Mouse (Mus musculus) embryonic facial prominence, embryonic 12.5 days (tissue): ENCODE data around the gene Cilp2. TPM values are rescaled to one million over a fixed set of nuclear protein-coding genes. Genes with fewer than 3 reads are reported as not detected.

ENCODE experiments used
- ATAC-seq: fragments of 200-750 bp; cut with Nextera tagmentation; 2 replicates; pipeline ENCODE4 v1.8.0; 2017; ENCODE audit not compliant: insufficient number of reproducible peaks, insufficient read depth, low FRiP score, low TSS enrichment
- H3K27ac ChIP-seq: fragments of 300-500 bp; sonication (generic); 2 replicates; pipeline ENCODE4 v1.5.1; 2016; ENCODE audit warnings: mild to moderate bottlenecking
- H3K27me3 ChIP-seq: fragments of 300-500 bp; sonication (generic); 2 replicates; pipeline ENCODE4 v1.6.1; 2016; ENCODE audit warnings: mild to moderate bottlenecking, moderate library complexity
- H3K36me3 ChIP-seq: fragments of 300-500 bp; sonication (generic); 2 replicates; pipeline ENCODE4 v1.6.1; 2016; ENCODE audit warnings: mild to moderate bottlenecking
- H3K4me1 ChIP-seq: fragments of 300-500 bp; sonication (generic); 2 replicates; pipeline ENCODE4 v1.6.1; 2016
- H3K4me2 ChIP-seq: fragments of 300-500 bp; sonication (generic); replicated peaks from 2 replicates; pipeline ENCODE4 v1.6.1; 2016; ENCODE audit warnings: mild to moderate bottlenecking, moderate library complexity
- H3K4me3 ChIP-seq: fragments of 300-500 bp; sonication (generic); 2 replicates; pipeline ENCODE4 v1.5.1; 2016; ENCODE audit warnings: mild to moderate bottlenecking
- H3K9ac ChIP-seq: fragments of 300-500 bp; sonication (generic); 2 replicates; pipeline ENCODE4 v1.6.1; 2016; ENCODE audit warnings: mild to moderate bottlenecking, moderate library complexity
- H3K9me3 ChIP-seq: fragments of 300-500 bp; sonication (generic); 2 replicates; pipeline ENCODE4 v1.6.1; 2016; ENCODE audit warnings: mild to moderate bottlenecking, moderate library complexity
- WGBS: fragments of 180-500 bp; shearing (Covaris S2); methylation state at CpG from one replicate; pipeline ENCODE4 v1.1.7; 2016; 5-methylcytosine and 5-hydroxymethylcytosine counted together
- polyA plus RNA-seq: library from polyadenylated mRNA; unstranded; fragments of >200 nt; fragmentation: Nextera tagmentation; extraction: Ambion mirVana; gene quantifications from 2 replicates; pipeline ENCODE4 v1.2.1, GENCODE M21; 2016

Cilp2 gene
- 1.2 TPM in 2 replicates for polyA plus RNA-seq

DNA sequence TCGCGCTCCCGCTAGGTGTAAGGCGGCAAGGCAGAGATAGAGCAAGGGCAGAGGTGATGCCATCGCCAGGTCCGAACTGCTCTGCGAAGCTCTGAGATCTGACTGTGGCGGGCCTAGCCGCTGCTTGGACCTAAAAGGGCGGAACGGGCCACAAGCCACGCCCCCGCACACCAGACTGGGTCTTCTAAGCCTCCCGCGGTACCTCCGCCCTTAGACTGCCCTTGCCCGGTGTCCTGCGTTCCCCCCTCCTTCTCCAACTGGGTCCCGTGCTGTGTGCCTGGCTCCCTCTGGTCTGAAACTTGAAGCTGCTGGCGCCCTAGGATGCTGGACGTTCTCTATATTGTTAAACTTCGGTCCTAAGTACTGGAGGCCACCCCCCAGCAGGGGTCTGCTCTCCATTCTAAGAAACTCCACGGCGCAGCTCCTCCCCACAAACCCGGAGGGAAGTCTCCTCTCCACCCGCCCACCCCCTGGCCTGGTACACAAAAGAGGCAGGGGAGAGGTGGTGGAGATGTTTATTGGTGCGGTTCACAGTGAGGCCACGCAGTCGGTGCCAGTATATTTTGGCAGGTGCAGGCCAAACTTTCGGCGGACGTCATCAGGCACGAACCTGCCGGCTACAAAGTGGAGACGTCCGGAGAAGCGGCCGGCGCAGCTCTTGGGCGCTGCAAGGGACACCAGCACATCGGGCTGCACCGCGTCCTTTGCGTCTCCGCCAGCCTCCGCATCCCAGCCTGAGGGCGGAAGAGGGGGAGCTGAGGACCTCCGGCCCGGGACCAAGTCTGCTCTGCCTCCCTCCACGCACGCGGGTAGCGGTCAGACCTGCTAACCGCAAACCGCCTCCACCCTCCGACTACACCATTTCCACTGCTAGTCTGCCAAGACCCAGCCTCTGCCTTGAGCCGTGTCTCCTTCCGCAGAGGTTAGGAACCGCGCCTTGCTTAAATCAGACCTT is at the start of gene Cilp2:
TSS of gene Cilp2 (minus strand) at position 399 of the 955 bp plus-strand sequence.
- Histone ChIP-seq H3K4me2 (peak within 1 kb of the TSS; percentile 43), H3K9ac (peak within 1 kb of the TSS; percentile 16; the same call in 1 of the 2 replicates), H3K27me3 (peaks cover 93% of the 10 kb centered on the region), H3K9me3 (no peaks in the 10 kb centered on the region), H3K27ac (no peak within 1 kb of the TSS), H3K36me3 (no peaks in the 10 kb centered on the region), H3K4me1 (peaks cover 30% of the 10 kb centered on the region), H3K4me3 (peak within 1 kb of the TSS; percentile 23)
- under 1% methylated on average over 60 of the region's 60 CpGs for WGBS
- ATAC-seq = no peak

DNA sequence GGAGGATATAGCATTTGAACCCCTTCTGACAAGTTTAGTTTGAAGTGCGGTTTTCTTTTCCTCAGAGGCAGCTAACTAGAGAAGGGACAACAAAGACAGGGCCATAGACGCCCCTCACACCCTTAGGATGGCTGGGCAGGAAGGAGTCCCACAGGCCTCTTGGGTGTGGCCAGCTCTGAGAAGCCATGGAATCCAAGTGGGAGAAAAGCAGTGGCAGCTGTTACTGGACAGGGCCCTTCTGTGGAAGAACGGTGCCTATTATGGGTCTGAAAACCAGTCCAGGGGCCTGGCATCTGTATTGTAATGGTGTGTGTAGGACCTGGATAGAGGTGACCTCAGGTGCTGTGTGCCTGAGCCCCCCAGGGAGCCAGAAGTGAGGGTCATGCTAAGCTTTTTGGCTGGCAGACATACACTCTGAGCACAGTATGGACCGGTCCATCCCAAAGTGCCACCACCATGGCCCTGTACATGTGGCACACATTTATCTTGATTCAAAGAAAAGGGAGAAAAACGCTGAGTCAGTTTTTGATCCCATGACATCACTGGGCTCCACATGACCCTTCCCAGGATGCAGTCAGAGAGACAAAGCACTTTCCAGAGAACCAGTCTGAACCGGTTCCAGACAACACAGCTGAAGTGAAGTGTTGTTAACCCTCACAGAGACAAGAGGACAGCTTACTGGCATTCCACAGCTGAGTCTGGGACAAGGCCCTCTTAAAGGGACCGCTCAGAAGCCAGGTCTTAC is 48.7 kb upstream of the Cilp2 start:
- Histone ChIP-seq H3K27ac (0 out of 2 replicates have a peak overlapping the region, but pooled peaks have one; percentile 17), H3K4me2 (no peak overlapping the region), H3K27me3 (no peaks in the 10 kb centered on the region), H3K4me3 (no peak overlapping the region), H3K36me3 (peaks cover 28% of the 10 kb centered on the region), H3K4me1 (peaks cover 11% of the 10 kb centered on the region), H3K9ac (no peak overlapping the region), H3K9me3 (no peaks in the 10 kb centered on the region)
- ATAC-seq = peak; percentile 69
- WGBS = 64% methylated on average over 7 of the region's 7 CpGs

GRCm38 (mm10) chr8:69935431-69935830 is 47.9 kb upstream of the Cilp2 start:
- no peak overlapping the region for H3K9ac ChIP-seq

DNA sequence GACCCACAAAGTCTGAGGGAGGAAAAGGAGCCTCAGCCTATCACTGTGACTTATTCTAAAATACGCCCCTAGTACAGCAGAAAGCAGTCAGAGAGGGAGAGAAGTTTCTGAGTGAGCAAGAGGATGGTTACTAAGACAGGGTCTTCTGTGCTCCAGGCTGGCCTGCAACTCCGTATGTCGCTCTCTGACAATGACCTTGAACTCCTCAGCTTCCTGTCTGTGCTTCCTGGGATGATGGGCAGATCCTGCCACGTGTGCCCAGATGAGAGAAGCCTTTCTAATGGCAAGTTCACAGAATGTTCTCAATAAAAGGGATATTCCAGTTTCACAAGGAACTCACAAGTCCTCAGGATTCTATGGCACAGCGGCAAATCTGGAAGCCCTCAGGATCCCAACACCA is 47.1 kb upstream of the Cilp2 start:
- ATAC-seq = no peak

More at GRCm38 (mm10) chr8:69935431-69935830, 47.9 kb upstream of the Cilp2 start:
- WGBS = 93% methylated on average over 3 of the region's 3 CpGs
- Histone ChIP-seq H3K9me3 (no peaks in the 10 kb centered on the region), H3K4me1 (peaks cover 10% of the 10 kb centered on the region), H3K4me3 (no peak overlapping the region), H3K36me3 (peaks cover 28% of the 10 kb centered on the region), H3K27ac (no peak overlapping the region), H3K4me2 (no peak overlapping the region), H3K27me3 (no peaks in the 10 kb centered on the region)
- ATAC-seq = no peak

DNA sequence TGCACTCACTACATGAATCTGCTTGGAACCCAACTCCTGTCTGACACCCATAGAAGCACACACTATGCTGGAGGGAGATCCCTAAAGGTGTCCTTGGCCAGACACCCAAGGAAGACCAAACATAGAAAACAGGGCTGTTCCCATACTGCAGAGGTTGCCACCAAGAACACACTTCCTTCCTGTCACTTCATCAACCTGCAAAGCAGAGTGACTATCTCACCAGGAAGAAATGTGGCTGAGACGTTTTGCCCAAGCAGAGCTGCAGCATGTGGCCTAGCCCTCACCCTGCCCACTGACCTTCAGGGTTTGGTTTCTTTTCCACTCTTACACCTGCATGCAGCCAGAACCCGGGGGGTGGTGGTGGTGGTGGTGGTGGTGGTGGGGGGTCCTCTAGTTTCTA is 46.3 kb upstream of the Cilp2 start:
- no peaks in the 10 kb centered on the region for H3K27me3 ChIP-seq
- H3K9me3 ChIP-seq = no peaks in the 10 kb centered on the region
- no peak overlapping the region for H3K4me2 ChIP-seq
- H3K36me3 ChIP-seq = peaks cover 28% of the 10 kb centered on the region
- H3K4me3 ChIP-seq = no peak overlapping the region
- no peak overlapping the region for H3K9ac ChIP-seq
- 84% methylated on average over 2 of the region's 2 CpGs for WGBS
- no peak for ATAC-seq
- no peak overlapping the region for H3K27ac ChIP-seq
- no peaks in the 10 kb centered on the region for H3K4me1 ChIP-seq

More for the DNA sequence above, 47.1 kb upstream of the Cilp2 start:
- H3K27ac ChIP-seq = no peak overlapping the region
- no peaks in the 10 kb centered on the region for H3K9me3 ChIP-seq
- H3K36me3 ChIP-seq = peaks cover 28% of the 10 kb centered on the region
- H3K4me3 ChIP-seq = no peak overlapping the region
- WGBS = 79% methylated on average over 5 of the region's 5 CpGs
- H3K4me2 ChIP-seq = no peak overlapping the region
- no peak overlapping the region for H3K9ac ChIP-seq
- H3K27me3 ChIP-seq = no peaks in the 10 kb centered on the region
- peaks cover 1% of the 10 kb centered on the region for H3K4me1 ChIP-seq

DNA sequence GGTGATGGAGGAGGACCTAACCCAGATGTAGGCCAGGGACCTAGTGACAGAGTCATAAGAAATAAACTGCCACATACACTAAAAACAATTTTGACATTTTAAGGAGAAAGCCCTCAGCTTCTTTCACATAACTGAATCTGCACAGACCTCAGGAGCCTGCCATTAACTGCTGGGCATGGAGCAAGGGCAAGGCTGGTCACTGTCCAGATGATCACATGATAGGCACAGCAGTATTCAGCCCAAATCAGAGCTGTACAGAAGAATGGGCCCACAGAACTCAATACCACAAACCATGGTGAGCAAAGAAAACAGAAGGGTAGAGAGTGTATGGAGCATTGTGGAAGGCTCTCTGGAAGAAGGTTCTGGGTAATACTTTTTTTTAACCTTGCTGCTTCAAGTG is 39.4 kb upstream of the Cilp2 start:
- H3K4me2 ChIP-seq = no peak overlapping the region
- H3K4me3 ChIP-seq = no peak overlapping the region
- H3K4me1 ChIP-seq = no peaks in the 10 kb centered on the region
- H3K9ac ChIP-seq = no peak overlapping the region
- 0 out of 2 replicates have a peak, but pooled peaks cover 4% of the 10 kb centered on the region for H3K36me3 ChIP-seq
- no peak for ATAC-seq
- H3K27me3 ChIP-seq = no peaks in the 10 kb centered on the region
- no peaks in the 10 kb centered on the region for H3K9me3 ChIP-seq
- H3K27ac ChIP-seq = no peak overlapping the region

DNA sequence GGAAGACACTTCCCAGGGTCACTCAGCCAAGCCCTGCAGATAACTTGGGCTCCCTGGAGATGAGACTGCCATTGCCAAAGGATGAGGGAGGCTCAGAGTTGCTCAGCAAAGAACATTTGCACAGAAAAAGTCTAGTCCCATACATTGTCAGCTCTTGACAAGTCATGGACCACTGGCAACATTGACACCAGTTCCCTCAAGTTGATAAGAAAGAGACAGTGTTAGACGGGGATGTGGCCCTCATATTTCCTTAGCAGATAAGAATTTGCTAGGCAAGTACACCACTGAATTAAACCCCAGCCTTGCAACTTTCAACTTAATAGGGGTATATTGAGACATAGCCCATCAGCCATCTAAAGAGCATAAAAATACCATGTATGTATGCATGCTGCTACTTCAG is 36.5 kb upstream of the Cilp2 start:
- Histone ChIP-seq H3K4me2 (no peak overlapping the region), H3K36me3 (0 out of 2 replicates have a peak, but pooled peaks cover 4% of the 10 kb centered on the region), H3K9me3 (no peaks in the 10 kb centered on the region), H3K4me3 (no peak overlapping the region), H3K27ac (no peak overlapping the region), H3K9ac (no peak overlapping the region), H3K4me1 (peaks cover 19% of the 10 kb centered on the region), H3K27me3 (no peaks in the 10 kb centered on the region)
- ATAC-seq = no peak
- WGBS = 79% methylated on average over 1 of the region's 1 CpGs

DNA sequence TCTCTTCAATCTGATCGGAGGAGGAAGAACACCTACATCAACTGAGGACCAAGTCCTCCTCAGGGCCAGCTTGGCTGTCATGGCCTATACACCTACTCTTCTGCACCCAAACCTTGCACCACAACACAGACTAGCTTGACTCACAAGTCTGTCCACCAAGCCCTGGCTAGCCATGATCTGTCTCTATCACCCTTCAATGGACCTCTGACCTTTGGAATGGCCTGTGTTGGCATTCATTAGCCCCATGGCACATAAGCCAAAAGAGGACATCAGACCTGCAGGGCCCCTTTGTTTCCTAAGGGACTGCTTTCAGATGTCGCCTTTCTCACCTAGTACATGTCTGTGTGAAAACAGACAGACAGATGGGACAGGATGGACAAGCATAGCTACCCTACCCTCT is 33.7 kb upstream of the Cilp2 start:
- Histone ChIP-seq H3K4me3 (no peak overlapping the region), H3K27ac (peak overlapping the region; percentile 70), H3K4me1 (peaks cover 19% of the 10 kb centered on the region), H3K9me3 (no peaks in the 10 kb centered on the region), H3K36me3 (peaks cover 16% of the 10 kb centered on the region), H3K27me3 (no peaks in the 10 kb centered on the region), H3K4me2 (no peak overlapping the region), H3K9ac (no peak overlapping the region)
- ATAC-seq = no peak
- WGBS = 96% methylated on average over 2 of the region's 2 CpGs

- no peak overlapping the region for H3K4me3 ChIP-seq
- peak overlapping the region; percentile 70 for H3K27ac ChIP-seq
- no peak for ATAC-seq
- H3K36me3 ChIP-seq = peaks cover 27% of the 10 kb centered on the region
- H3K27me3 ChIP-seq = no peaks in the 10 kb centered on the region
- peak overlapping the region; percentile 26 for H3K4me2 ChIP-seq
- WGBS = 34% methylated on average over 11 of the region's 11 CpGs
- H3K4me1 ChIP-seq = peaks cover 19% of the 10 kb centered on the region
- peak overlapping the region; percentile 20; the same call in 1 of the 2 replicates for H3K9ac ChIP-seq
- no peaks in the 10 kb centered on the region for H3K9me3 ChIP-seq
Measured at GRCm38 (mm10) chr8:69919876-69920662, 32.6 kb upstream of the Cilp2 start.

DNA sequence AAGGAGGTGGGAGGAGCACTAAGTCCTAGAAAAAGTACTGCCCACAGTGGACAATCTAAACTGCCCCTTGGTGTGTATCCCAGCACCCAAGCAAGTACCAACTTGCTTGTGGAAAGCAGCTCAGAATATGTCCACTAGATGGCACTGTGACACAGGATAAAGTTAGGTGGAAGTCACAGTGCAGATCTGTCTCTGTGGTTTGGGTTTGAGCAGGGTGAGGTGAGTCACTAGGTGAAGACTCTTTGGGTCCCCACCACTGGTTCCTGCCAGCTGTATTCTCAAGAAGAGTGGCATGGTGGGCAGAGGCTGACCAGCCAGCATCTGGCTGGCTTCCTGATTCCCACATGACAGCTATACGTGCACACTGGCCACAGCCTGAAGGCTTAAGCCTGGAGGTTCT is 31.5 kb upstream of the Cilp2 start:
- Histone ChIP-seq H3K9ac (no peak overlapping the region), H3K4me1 (peaks cover 19% of the 10 kb centered on the region), H3K36me3 (peaks cover 37% of the 10 kb centered on the region), H3K27ac (no peak overlapping the region), H3K4me2 (no peak overlapping the region), H3K4me3 (no peak overlapping the region), H3K27me3 (no peaks in the 10 kb centered on the region), H3K9me3 (no peaks in the 10 kb centered on the region)
- 65% methylated on average over 1 of the region's 1 CpGs for WGBS
- ATAC-seq = no peak

DNA sequence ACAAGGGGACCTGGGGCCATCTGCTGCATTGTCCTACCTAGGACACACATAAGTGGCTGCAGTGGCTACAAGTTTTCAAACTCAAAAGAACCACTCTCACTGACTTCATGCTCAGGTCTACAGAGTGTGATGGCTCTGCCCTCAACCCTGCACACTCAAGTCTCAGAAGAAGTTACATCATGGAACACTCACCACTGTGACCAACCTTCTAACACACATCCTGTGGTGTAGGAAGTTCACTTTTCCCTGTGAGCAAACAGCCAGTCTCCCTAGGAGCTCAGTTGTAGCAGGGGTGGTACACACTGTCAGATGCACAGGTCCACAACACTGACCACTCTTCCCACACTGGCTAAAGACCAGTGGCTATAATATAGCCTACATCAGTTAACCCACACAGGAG is 31.0 kb upstream of the Cilp2 start:
- Histone ChIP-seq H3K4me1 (peaks cover 19% of the 10 kb centered on the region), H3K9ac (no peak overlapping the region), H3K9me3 (no peaks in the 10 kb centered on the region), H3K27me3 (no peaks in the 10 kb centered on the region), H3K4me3 (no peak overlapping the region), H3K36me3 (peaks cover 42% of the 10 kb centered on the region), H3K4me2 (no peak overlapping the region), H3K27ac (no peak overlapping the region)
- ATAC-seq = no peak
